Mouse (Mus musculus) activated CD4-positive, CD25-positive, alpha-beta regulatory T cell, adult 4 months (primary cell): ENCODE results near the gene Mrps31. TPM values are rescaled to one million over a fixed set of nuclear protein-coding genes. Genes with fewer than 3 reads are reported as not detected.
A peak's percentile ranks its signal among the peaks of the same experiment; 100 is the strongest.

ENCODE experiments used
- ATAC-seq: one replicate; pipeline ENCODE4 v1.8.0; 2017
- polyA plus RNA-seq, 2 experiments: library from polyadenylated mRNA; unstranded; fragments of 100-300 nt; shearing (Covaris generic); gene quantifications; one replicate each; pipeline ENCODE4 v1.2.1; 2017

The Mrps31 gene
- polyA plus RNA-seq: 10 to 100 TPM; 21.4 to 22.8 TPM

- peak; percentile 86 for ATAC-seq
These were observed at the start of gene Mrps31 for GRCm38 (mm10) chr8:22411282-22411702. Gene Mrps31, plus strand, starts transcription at chr8:22411361.

- no peak for ATAC-seq
These were observed 34.9 kb upstream of the Mrps31 start for GRCm38 (mm10) chr8:22376311-22376710.

DNA sequence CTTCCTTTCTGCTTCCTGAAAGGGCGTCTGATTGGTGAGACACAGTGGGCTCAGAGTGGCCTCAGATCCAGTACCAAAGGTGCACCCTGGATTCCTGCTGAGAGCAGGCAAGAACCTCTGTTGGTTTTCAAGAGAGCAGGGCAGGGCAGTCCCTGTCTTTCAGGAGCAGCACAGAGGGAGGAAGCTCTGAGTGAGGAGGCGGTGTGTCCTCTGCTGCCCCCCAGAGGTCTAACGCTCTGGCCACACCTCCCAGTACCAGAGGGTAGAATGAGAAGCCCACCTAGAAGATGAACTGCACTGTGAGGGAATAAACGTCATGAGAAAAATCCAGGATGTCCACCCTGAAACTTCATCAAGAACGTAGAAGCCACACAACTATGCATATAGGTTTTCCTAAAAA is 34.3 kb upstream of the Mrps31 start:
- ATAC-seq: no peak

GRCm38 (mm10) chr8:22380934-22381333 is 30.2 kb upstream of the Mrps31 start:
- no peak for ATAC-seq

- ATAC-seq: no peak
These were observed 28.2 kb upstream of the Mrps31 start for GRCm38 (mm10) chr8:22382824-22383595.

DNA sequence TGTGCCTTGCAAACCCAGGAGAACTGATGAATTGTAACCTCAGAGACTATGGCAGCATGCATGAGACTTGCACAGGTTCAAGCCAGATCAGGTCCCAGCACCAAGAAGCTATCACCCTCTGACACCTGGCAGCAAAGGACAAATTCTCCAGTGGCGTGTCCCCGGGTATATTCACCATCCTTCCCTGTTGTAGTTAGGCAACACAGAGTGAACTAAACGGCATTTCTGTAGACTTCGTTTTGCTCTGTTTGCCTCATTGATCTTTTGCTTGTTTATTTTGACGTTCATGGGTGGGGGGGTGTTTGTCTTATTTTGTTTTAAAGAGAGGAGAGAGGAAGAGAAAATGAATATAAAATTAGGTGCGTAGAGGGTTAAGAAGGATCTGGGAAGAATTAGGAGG is 26.0 kb upstream of the Mrps31 start:
- ATAC-seq: no peak

- ATAC-seq: no peak
These were observed 21.3 kb upstream of the Mrps31 start for GRCm38 (mm10) chr8:22389874-22390273.

GRCm38 (mm10) chr8:22390766-22391463 is 20.2 kb upstream of the Mrps31 start:
- no peak for ATAC-seq

GRCm38 (mm10) chr8:22394471-22394870 is 16.7 kb upstream of the Mrps31 start:
- ATAC-seq: no peak

- ATAC-seq: no peak
These were observed 15.9 kb upstream of the Mrps31 start for GRCm38 (mm10) chr8:22395256-22395655.

GRCm38 (mm10) chr8:22397811-22398141 is 13.4 kb upstream of the Mrps31 start:
- peak; percentile 9 for ATAC-seq

DNA sequence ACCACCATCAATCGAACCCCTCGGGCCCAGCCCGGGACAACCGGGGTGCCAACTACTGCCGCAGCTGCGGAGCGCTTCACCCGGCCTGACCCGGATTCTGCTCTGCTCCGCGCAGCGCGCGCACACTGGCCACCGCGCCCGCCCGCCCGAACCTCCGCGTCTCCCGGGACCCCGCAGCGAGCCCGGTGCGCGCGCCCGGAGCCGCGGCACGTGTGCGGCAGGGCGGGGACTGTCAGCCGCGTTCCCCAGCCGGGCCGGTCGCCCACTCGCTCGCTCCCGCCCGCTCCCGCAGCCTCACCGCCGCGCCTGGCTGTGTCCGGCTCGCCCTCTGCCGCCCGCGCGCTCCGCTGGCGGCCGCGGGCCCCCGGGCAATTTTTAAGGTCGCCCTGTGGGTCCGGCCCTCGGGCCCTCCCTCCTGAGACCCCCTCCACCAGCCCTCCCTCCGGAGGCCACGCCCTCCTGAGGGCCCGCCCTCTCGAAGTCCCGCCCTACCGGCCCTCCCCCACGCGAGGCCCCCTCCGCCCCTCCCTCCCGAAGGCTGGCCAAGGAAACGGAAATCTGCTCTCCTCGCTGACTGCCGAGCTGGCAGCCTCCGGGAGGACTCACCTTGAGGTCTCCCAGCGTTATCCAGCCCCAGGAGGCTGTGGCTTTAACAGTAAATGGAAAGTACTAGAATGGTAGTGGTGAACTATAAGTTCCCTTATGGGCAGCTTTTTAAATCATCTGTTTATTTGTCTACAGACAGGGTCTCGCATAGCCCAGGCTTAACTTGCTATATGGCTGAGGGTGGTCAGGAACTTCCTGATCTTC is 12.8 kb upstream of the Mrps31 start, which contains the start of gene Slc25a15:
Gene Slc25a15, minus strand, starts transcription at position 456 of the 810 bp plus-strand sequence.
- ATAC-seq: peak; percentile 84

- ATAC-seq: no peak
These were observed 11.8 kb upstream of the Mrps31 start for GRCm38 (mm10) chr8:22399285-22399880.

DNA sequence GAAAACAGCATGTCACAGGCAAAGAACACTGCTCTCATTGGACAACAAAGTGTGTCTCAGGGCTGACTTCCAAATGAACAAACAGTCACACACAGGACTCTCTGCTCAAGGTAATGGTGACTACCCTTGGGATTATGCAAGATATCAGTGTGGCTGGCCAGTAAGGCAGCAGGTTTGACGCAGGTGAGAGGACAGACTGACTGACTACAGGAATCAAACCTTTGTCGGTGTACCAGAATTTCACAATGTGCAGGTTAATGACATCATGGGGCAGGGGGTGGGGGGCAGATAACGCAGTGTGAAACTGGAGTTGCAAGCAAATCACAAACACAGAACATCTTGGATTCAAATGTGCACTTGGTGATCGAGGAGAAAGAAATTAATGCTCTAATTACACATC is 10.6 kb upstream of the Mrps31 start:
- no peak for ATAC-seq

DNA sequence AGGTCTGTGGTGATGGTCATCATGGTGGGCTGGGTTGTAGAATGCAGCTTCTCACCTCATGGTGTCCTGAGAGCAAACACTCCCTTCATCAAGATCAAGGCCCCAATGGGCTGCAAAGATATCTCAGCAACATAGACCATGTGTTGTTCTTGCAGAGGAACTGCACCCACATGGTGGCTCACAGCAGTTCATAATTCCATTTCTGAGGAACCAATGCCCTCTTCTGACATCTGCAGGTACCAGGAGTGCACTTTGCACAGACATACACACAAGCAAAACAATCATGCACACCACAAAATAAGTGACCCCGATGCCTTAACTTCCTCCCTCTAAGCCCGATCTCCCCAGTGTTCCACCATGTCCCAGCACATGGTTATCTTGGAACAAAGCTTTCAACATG is 7.9 kb upstream of the Mrps31 start:
- ATAC-seq: no peak

GRCm38 (mm10) chr8:22405733-22406132 is 5.4 kb upstream of the Mrps31 start:
- peak; percentile 82 for ATAC-seq

DNA sequence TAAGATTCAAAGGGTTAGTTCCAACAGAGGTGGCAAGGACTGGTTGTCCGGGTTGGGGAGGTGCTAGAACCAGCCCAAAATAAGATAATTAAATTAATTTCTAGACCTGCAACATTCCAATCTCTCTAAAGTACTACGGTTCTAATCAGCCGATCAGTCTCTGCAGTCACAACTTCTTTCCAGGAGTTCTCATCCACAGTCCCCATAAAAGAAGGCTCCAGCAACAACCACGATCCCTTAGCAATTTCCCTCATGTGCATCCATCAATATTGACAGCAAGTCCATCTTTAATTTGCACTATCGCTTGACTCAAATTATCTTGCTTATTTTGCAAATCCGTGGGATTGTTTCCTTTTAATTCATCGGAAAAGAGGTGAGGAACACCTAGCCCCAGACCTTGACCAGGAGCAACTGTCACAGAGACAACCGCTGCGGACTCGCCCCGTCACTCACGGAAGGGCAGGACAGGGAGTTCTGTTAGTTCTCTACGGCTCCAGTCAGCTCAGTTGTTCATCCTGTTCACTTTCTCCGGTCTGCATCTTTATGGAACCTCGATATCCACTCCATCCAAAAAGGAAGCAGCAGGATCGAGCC is 376 bp upstream of the Mrps31 start:
- ATAC-seq: no peak

DNA sequence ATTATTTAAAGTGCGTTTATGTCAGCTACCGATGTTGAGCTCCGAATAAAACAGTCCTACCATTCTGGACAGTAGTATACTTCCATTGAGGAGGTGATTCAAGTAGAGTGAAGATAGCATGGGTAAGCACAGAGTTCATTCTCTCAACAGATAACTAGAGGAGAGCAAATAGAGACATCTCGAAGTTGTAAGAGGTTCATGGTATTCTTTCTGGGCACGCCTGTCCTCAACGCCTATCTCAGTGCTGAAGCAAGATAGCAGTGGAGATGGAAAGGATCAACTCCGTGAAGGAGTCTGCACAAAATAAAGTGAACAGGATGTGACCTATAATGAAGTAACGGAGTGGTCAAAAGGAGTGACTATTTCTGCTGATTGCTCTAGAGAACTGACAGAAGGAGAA is 810 bp downstream of the Mrps31 start:
- no peak for ATAC-seq
